Mouse (Mus musculus) MEL (cell line): Measurements from ENCODE around the gene Kctd17.

ENCODE experiments used
- CTCF ChIP-seq, 3 experiments: IDR thresholded peaks in 2 of 3; conservative IDR thresholded peaks in 1 of 3; 2 replicates each; pipeline ENCODE4 v1.5.1; 2011 to 2012; ENCODE audit warnings: low read length in 3 of 3, low read depth in 2 of 3, mild to moderate bottlenecking in 2 of 3, improper control_type of control experiment in 1 of 3, inconsistent platforms in 1 of 3, mixed read lengths in 1 of 3, moderate library complexity in 1 of 3; ENCODE audit not compliant: control insufficient read depth in 1 of 3, insufficient read depth in 1 of 3, poor library complexity in 1 of 3, severe bottlenecking in 1 of 3
- MEF2A ChIP-seq: IDR thresholded peaks from 2 replicates; pipeline ENCODE4 v1.6.1; 2014; ENCODE audit warnings: low read depth, mild to moderate bottlenecking, inconsistent platforms, low read length, improper control_type of control experiment; ENCODE audit not compliant: poor library complexity, insufficient replicate concordance, severe bottlenecking; ENCODE audit errors: extremely low read depth
- TCF12 ChIP-seq: IDR thresholded peaks from 2 replicates; pipeline ENCODE4 v1.6.1; 2014; ENCODE audit warnings: low read depth, mild to moderate bottlenecking, inconsistent platforms, low read length, improper control_type of control experiment, moderate library complexity

GRCm38 (mm10) chr15:78449694-78450418, 21.5 kb downstream of the Kctd17 start:
- TF ChIP-seq CTCF (IDR thresholded peaks at IDR 0.05 in 2 of 3, conservative IDR thresholded peaks at IDR 0.05 in 1 of 3; ENCODE audit: control insufficient read depth in 1 of 3, insufficient read depth in 1 of 3, low read depth in 2 of 3, low read length in 3 of 3, poor library complexity in 1 of 3, severe bottlenecking in 1 of 3) (no peak), TCF12 (no peak; the same call in 1 of the 2 replicates), MEF2A (no peak)
